Comparison of ENCODE assay signal across 27 mouse cellular contexts in the genomic region with DNA sequence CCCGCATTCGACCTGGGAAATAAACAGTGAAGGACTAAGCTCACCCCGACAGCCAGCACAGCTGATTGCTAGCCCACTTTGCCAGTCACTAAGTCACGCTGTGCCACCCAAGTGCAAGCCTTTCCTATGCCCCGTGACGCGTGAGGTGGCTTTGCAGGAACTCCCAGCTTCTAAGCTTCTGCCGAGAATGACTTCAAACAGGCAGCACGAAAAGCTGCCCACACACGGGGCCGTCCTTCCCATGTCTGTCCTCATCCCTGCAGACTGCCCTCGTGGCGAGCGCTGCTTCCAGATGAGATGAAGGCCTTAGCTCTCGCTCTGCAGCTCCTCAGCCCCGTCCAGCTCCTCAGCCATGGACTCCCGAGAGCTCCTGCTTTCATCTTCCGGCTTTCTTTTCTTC. TPM values are rescaled to one million over a fixed set of nuclear protein-coding genes. Genes with fewer than 3 reads are reported as not detected.
"Had no signal": no experiment of that assay in that cellular context is flagged by ENCODE, and none has a peak within 500 bp of the region (broad histone marks: within the 10 kb centered on the region; RNA-seq: fewer than 3 reads in every experiment).

No protein-coding gene starts in this region.

- ATAC-seq: inflammation-experienced regulatory T-cells, adult 6 months; intestine, embryonic 16.5 days; lung, postnatal 0 days had no signal

- H3K4me3 ChIP-seq: liver, embryonic 13.5 days; megakaryocyte, embryonic 14.5 days; myocyte; neural tube, embryonic 13.5 days had no signal

- H3K27ac ChIP-seq: liver, embryonic 13.5 days; neural tube, embryonic 13.5 days had no signal

- H3K27me3 ChIP-seq: liver, embryonic 13.5 days; megakaryocyte, embryonic 14.5 days; neural tube, embryonic 13.5 days had no signal

- H3K4me2 ChIP-seq: liver, embryonic 13.5 days; neural tube, embryonic 13.5 days had no signal

- DNase-seq: kidney, adult 18-20 months; kidney, adult 9 months; kidney, postnatal 14 days; kidney, postnatal 4 days; liver, embryonic 13.5 days; lung, adult 2 months; lung, postnatal 36 days; midbrain, embryonic 14.5 days; retina, postnatal 1 day; right cerebral cortex, postnatal 14 days; thymus, adult 18-20 months; thymus, postnatal 36 days had no signal

- H3K9ac ChIP-seq: liver, embryonic 13.5 days; neural tube, embryonic 13.5 days had no signal

- H3K9me3 ChIP-seq: liver, embryonic 13.5 days; megakaryocyte, embryonic 14.5 days; neural tube, embryonic 13.5 days had no signal

- H3K4me1 ChIP-seq: neural tube, embryonic 13.5 days had no signal

RNA-seq across cellular contexts. Expression of gene Cort, which starts 1.9 kb away (rescaled TPM):
- total RNA-seq: liver, adult 2 months; monocyte, adult 5-6 weeks; neutrophil, adult 5-6 weeks had no signal
- polyA plus RNA-seq: limb, embryonic 11.5 days; liver, adult 2 months; liver, embryonic 13.5 days; liver, embryonic 16.5 days; lung, adult 2 months; midbrain, embryonic 14.5 days; myocyte; neural tube, embryonic 13.5 days; small intestine, adult 2 months; stomach, embryonic 16.5 days; testis, adult 2 months; urinary bladder, adult 2 months had no signal
